Mouse (Mus musculus): ENCODE data around the gene Ankrd54. TPM values are rescaled to one million over a fixed set of nuclear protein-coding genes. Genes with fewer than 3 reads are reported as not detected.
"Not testable (repeated sequence)": the region's sequence is repeated elsewhere in the genome, so short reads cannot be mapped to it uniquely, and the experiment has no call there.

The Ankrd54 gene
- polyA plus RNA-seq, 1 experiment from 2014 or later: 42.6 TPM

- 0 out of 2 replicates have a peak, but pooled peaks have one; percentile 13 for ATAC-seq (replicated peaks; ENCODE audit: low FRiP score, low read depth)
- Histone ChIP-seq H3K9ac (ENCODE audit: low read depth, low read length) (no peak overlapping the region), H3K27ac (no peak overlapping the region), H3K9me3 (replicated peaks; ENCODE audit: low read length) (no peaks in the 10 kb centered on the region), H3K4me2 (ENCODE audit: low read length) (peak overlapping the region; percentile 19; the same call in 1 of the 2 replicates), H3K4me1 (replicated peaks; ENCODE audit: insufficient read depth, low read length) (peaks cover 19% of the 10 kb centered on the region; the same call in 1 of the 2 replicates), H3K27me3 (ENCODE audit: insufficient read depth, low read length) (peaks cover 8% of the 10 kb centered on the region), H3K4me3 (replicated peaks; ENCODE audit: low read depth, low read length) (no peak overlapping the region), H3K36me3 (ENCODE audit: insufficient read depth, low read length) (peaks cover 11% of the 10 kb centered on the region; the same call in 1 of the 2 replicates)
- peak; percentile 82 for DNase-seq (ENCODE audit: low spot score)
- 11% methylated on average over 14 of the region's 14 CpGs for WGBS
- TF ChIP-seq CTCF (IDR thresholded peaks at IDR 0.05; ENCODE audit: low read depth): peak; percentile 87
Measured at GRCm38 (mm10) chr15:79037913-79038328, 24.8 kb downstream of the Ankrd54 start.

- not testable (repeated sequence) for H3K27ac ChIP-seq; H3K27me3 ChIP-seq (ENCODE audit: insufficient read depth, low read length); H3K9me3 ChIP-seq (replicated peaks; ENCODE audit: low read length); H3K9ac ChIP-seq (ENCODE audit: low read depth, low read length); DNase-seq (ENCODE audit: low spot score); H3K4me3 ChIP-seq (replicated peaks; ENCODE audit: low read depth, low read length); H3K4me1 ChIP-seq (replicated peaks; ENCODE audit: insufficient read depth, low read length); ATAC-seq (replicated peaks; ENCODE audit: low FRiP score, low read depth)
- H3K4me2 ChIP-seq (ENCODE audit: low read length): peak overlapping the region; percentile 81; the same call in 1 of the 2 replicates
- 90% methylated on average over 5 of the region's 5 CpGs for WGBS
- peaks cover 12% of the 10 kb centered on the region; the same call in 1 of the 2 replicates for H3K36me3 ChIP-seq (ENCODE audit: insufficient read depth, low read length)
Measured at GRCm38 (mm10) chr15:79031908-79032307, 30.8 kb downstream of the Ankrd54 start.

- H3K9ac ChIP-seq (ENCODE audit: low read depth, low read length): peak overlapping the region; percentile 94
- H3K4me2 ChIP-seq (ENCODE audit: low read length): peak overlapping the region; percentile 81
- H3K36me3 ChIP-seq (ENCODE audit: insufficient read depth, low read length): 0 out of 2 replicates have a peak, but pooled peaks cover 3% of the 10 kb centered on the region
- TF ChIP-seq CTCF (IDR thresholded peaks at IDR 0.05; ENCODE audit: low read depth): peak; percentile 10; the same call in 1 of the 2 replicates
- DNase-seq (ENCODE audit: low spot score) (peak; percentile 98), ATAC-seq (replicated peaks; ENCODE audit: low FRiP score, low read depth) (peak; percentile 77)
- WGBS: 2% methylated on average over 52 of the region's 52 CpGs
- peaks cover 15% of the 10 kb centered on the region for H3K4me1 ChIP-seq (replicated peaks; ENCODE audit: insufficient read depth, low read length)
- peak overlapping the region; percentile 95 for H3K27ac ChIP-seq
- no peaks in the 10 kb centered on the region for H3K9me3 ChIP-seq (replicated peaks; ENCODE audit: low read length)
- peak overlapping the region; percentile 67 for H3K4me3 ChIP-seq (replicated peaks; ENCODE audit: low read depth, low read length)
- no peaks in the 10 kb centered on the region for H3K27me3 ChIP-seq (ENCODE audit: insufficient read depth, low read length)
Measured at GRCm38 (mm10) chr15:79030551-79031435, 31.9 kb downstream of the Ankrd54 start.

GRCm38 (mm10) chr15:79029519-79030241, 33.0 kb downstream of the Ankrd54 start:
- WGBS: 1% methylated on average over 11 of the region's 11 CpGs
- no peaks in the 10 kb centered on the region for H3K27me3 ChIP-seq (ENCODE audit: insufficient read depth, low read length)
- peak overlapping the region; percentile 67 for H3K4me3 ChIP-seq (replicated peaks; ENCODE audit: low read depth, low read length)
- H3K36me3 ChIP-seq (ENCODE audit: insufficient read depth, low read length): 0 out of 2 replicates have a peak, but pooled peaks cover 3% of the 10 kb centered on the region
- H3K4me1 ChIP-seq (replicated peaks; ENCODE audit: insufficient read depth, low read length): peaks cover 19% of the 10 kb centered on the region
- H3K27ac ChIP-seq: peak overlapping the region; percentile 95
- no peak for TF ChIP-seq CTCF (IDR thresholded peaks at IDR 0.05; ENCODE audit: low read depth)
- peak overlapping the region; percentile 94 for H3K9ac ChIP-seq (ENCODE audit: low read depth, low read length)
- H3K9me3 ChIP-seq (replicated peaks; ENCODE audit: low read length): no peaks in the 10 kb centered on the region
- H3K4me2 ChIP-seq (ENCODE audit: low read length): peak overlapping the region; percentile 81
- no peak for ATAC-seq (replicated peaks; ENCODE audit: low FRiP score, low read depth)
- DNase-seq (ENCODE audit: low spot score): peak; percentile 57

GRCm38 (mm10) chr15:79028823-79029484, 33.7 kb downstream of the Ankrd54 start:
- Histone ChIP-seq H3K36me3 (ENCODE audit: insufficient read depth, low read length) (0 out of 2 replicates have a peak, but pooled peaks cover 3% of the 10 kb centered on the region), H3K27ac (peak overlapping the region; percentile 95), H3K4me1 (replicated peaks; ENCODE audit: insufficient read depth, low read length) (peaks cover 19% of the 10 kb centered on the region), H3K4me2 (ENCODE audit: low read length) (peak overlapping the region; percentile 81), H3K27me3 (ENCODE audit: insufficient read depth, low read length) (no peaks in the 10 kb centered on the region), H3K4me3 (replicated peaks; ENCODE audit: low read depth, low read length) (peak overlapping the region; percentile 67), H3K9me3 (replicated peaks; ENCODE audit: low read length) (no peaks in the 10 kb centered on the region), H3K9ac (ENCODE audit: low read depth, low read length) (peak overlapping the region; percentile 94)
- DNase-seq (ENCODE audit: low spot score) (no peak), ATAC-seq (replicated peaks; ENCODE audit: low FRiP score, low read depth) (no peak)
- TF ChIP-seq CTCF (IDR thresholded peaks at IDR 0.05; ENCODE audit: low read depth): no peak
- 16% methylated on average over 16 of the region's 16 CpGs for WGBS

Data from kidney, postnatal 0 days (tissue).